ENCODE assay signal across 19 mouse cellular contexts in the genomic region with DNA sequence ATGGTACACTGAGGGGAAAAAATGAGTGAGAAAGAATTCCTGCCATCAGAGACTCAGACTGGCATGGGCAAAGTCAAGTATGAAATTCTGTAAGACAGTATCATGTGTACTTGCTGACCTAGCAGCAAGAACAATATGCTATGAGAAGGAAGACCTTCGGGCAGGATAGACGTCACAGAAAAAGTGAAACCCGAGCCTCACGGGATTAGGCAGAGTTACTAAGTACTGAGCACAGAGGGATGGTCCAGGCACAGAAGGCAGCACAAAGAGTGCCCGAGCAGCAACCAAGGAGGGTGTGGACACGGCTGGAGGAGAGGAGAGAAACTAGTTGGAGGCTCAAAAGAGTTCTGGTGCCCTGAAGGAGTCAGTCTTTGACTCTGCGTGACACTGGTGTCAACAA. TPM values are rescaled to one million over a fixed set of nuclear protein-coding genes. Genes with fewer than 3 reads are reported as not detected.
DNase-seq lines count a peak whose midpoint lies in the region; ATAC-seq and TF ChIP-seq lines count a peak whose summit lies in the region.
"Had no signal": no experiment of that assay in that cellular context is flagged by ENCODE, and none has a peak within 500 bp of the region (broad histone marks: within the 10 kb centered on the region; RNA-seq: fewer than 3 reads in every experiment).

No protein-coding gene starts in this region.

- no peak for TF ChIP-seq CTCF in heart, adult 2 months (IDR thresholded peaks at IDR 0.05)
- TF ChIP-seq CTCF in kidney, postnatal 0 days (IDR thresholded peaks at IDR 0.05; ENCODE audit: low read depth), result no peak

- H3K4me1 ChIP-seq in heart, adult 2 months (ENCODE audit: control insufficient read depth, insufficient read depth, low read length), result peaks cover 6% of the 10 kb centered on the region
- no peaks in the 10 kb centered on the region for H3K4me1 ChIP-seq in kidney, postnatal 0 days (replicated peaks; ENCODE audit: insufficient read depth, low read length)
- H3K4me1 ChIP-seq in neural tube, embryonic 15.5 days, result no peaks in the 10 kb centered on the region
- H3K4me1 ChIP-seq: hindbrain, embryonic 12.5 days; midbrain, embryonic 13.5 days; stomach, embryonic 15.5 days had no signal

- no peak for ATAC-seq in kidney, postnatal 0 days (replicated peaks; ENCODE audit: low FRiP score, low read depth)
- no peak for ATAC-seq in neural tube, embryonic 15.5 days (ENCODE audit: low FRiP score)
- ATAC-seq: inflammation-experienced regulatory T-cells, adult 6 months; midbrain, embryonic 13.5 days had no signal

- peak overlapping the region; percentile 8; the same call in 1 of the 2 replicates for H3K9ac ChIP-seq in heart, adult 2 months (ENCODE audit: low read depth, low read length)
- H3K9ac ChIP-seq in kidney, postnatal 0 days (ENCODE audit: low read depth, low read length), result no peak overlapping the region
- no peak overlapping the region for H3K9ac ChIP-seq in neural tube, embryonic 15.5 days (replicated peaks)
- H3K9ac ChIP-seq: hindbrain, embryonic 12.5 days; lung, embryonic 14.5 days; midbrain, embryonic 13.5 days; stomach, embryonic 15.5 days had no signal

- intact Hi-C loops in heart, adult 2 months (cut with DNase I), result no loop called here
- intact Hi-C loops in heart, postnatal 25 days (cut with DNase I), result no loop called here
- intact Hi-C loops in gastrocnemius, postnatal 14 days (cut with DNase I; ENCODE audit: low total_unique reads), result no loop called here

- no peak overlapping the region for H3K4me2 ChIP-seq in kidney, postnatal 0 days (ENCODE audit: low read length)
- no peak overlapping the region for H3K4me2 ChIP-seq in neural tube, embryonic 15.5 days
- H3K4me2 ChIP-seq: hindbrain, embryonic 12.5 days; liver, embryonic 11.5 days; lung, embryonic 14.5 days; midbrain, embryonic 13.5 days; stomach, embryonic 15.5 days had no signal

- no peak for DNase-seq in heart, adult 2 months
- DNase-seq in heart, postnatal 25 days (ENCODE audit: low spot score), result no peak
- peak; percentile 19 for DNase-seq in kidney, postnatal 0 days (ENCODE audit: low spot score)
- no peak for DNase-seq in kidney, adult 11 months
- DNase-seq in gastrocnemius, postnatal 14 days, result peak; percentile 30
- DNase-seq in retina, postnatal 1 day, result peak; percentile 7
- DNase-seq in frontal cortex, postnatal 25 days (ENCODE audit: low spot score in 2 of 2), result no peak
- DNase-seq: adrenal gland, postnatal 14 days; B cell, adult 2 months; cerebellum, adult 11-12 months; cerebellum, postnatal 25 days; lung, embryonic 14.5 days; thymus, adult 2 months had no signal

- no peaks in the 10 kb centered on the region for H3K9me3 ChIP-seq in kidney, postnatal 0 days (replicated peaks; ENCODE audit: low read length)
- H3K9me3 ChIP-seq in neural tube, embryonic 15.5 days (replicated peaks), result no peaks in the 10 kb centered on the region
- H3K9me3 ChIP-seq: hindbrain, embryonic 12.5 days; midbrain, embryonic 13.5 days; stomach, embryonic 15.5 days had no signal

- peaks cover 12% of the 10 kb centered on the region for H3K36me3 ChIP-seq in heart, adult 2 months (ENCODE audit: control insufficient read depth, insufficient read depth, low read length)
- H3K36me3 ChIP-seq in kidney, postnatal 0 days (ENCODE audit: insufficient read depth, low read length), result no peaks in the 10 kb centered on the region
- H3K36me3 ChIP-seq in neural tube, embryonic 15.5 days, result no peaks in the 10 kb centered on the region; the same call in 1 of the 2 replicates
- H3K36me3 ChIP-seq: hindbrain, embryonic 12.5 days; midbrain, embryonic 13.5 days; stomach, embryonic 15.5 days had no signal

- no peak for TF ChIP-seq POLR2A in heart, adult 2 months (IDR thresholded peaks at IDR 0.05; ENCODE audit: insufficient read depth, low read depth, low read length)

- H3K79me2 ChIP-seq in heart, adult 2 months (replicated peaks; ENCODE audit: control insufficient read depth, insufficient read depth, low read length), result peaks cover 3% of the 10 kb centered on the region

- no peaks in the 10 kb centered on the region for H3K27me3 ChIP-seq in heart, adult 2 months (ENCODE audit: control insufficient read depth, insufficient read depth, low read length)
- no peaks in the 10 kb centered on the region for H3K27me3 ChIP-seq in kidney, postnatal 0 days (ENCODE audit: insufficient read depth, low read length)
- H3K27me3 ChIP-seq in neural tube, embryonic 15.5 days (replicated peaks), result no peaks in the 10 kb centered on the region
- H3K27me3 ChIP-seq: hindbrain, embryonic 12.5 days; midbrain, embryonic 13.5 days; stomach, embryonic 15.5 days had no signal

- H3K27ac ChIP-seq in heart, adult 2 months, result peak overlapping the region; percentile 83
- no peak overlapping the region for H3K27ac ChIP-seq in kidney, postnatal 0 days
- H3K27ac ChIP-seq in neural tube, embryonic 15.5 days (replicated peaks), result no peak overlapping the region
- H3K27ac ChIP-seq: hindbrain, embryonic 12.5 days; midbrain, embryonic 13.5 days; stomach, embryonic 15.5 days had no signal

- no peak overlapping the region for H3K4me3 ChIP-seq in heart, adult 2 months
- no peak overlapping the region for H3K4me3 ChIP-seq in kidney, postnatal 0 days (replicated peaks; ENCODE audit: low read depth, low read length)
- H3K4me3 ChIP-seq in neural tube, embryonic 15.5 days (replicated peaks), result no peak overlapping the region
- H3K4me3 ChIP-seq: hindbrain, embryonic 12.5 days; midbrain, embryonic 13.5 days; stomach, embryonic 15.5 days had no signal

- no peak for TF ChIP-seq EP300 in heart, adult 2 months (IDR thresholded peaks at IDR 0.05; ENCODE audit: insufficient read depth, low read depth, low read length)

- WGBS in heart, adult 2 months, result 38% methylated on average over 7 of the region's 7 CpGs
- WGBS in kidney, postnatal 0 days, result 34% methylated on average over 7 of the region's 7 CpGs
- WGBS in neural tube, embryonic 15.5 days, result 58% methylated on average over 7 of the region's 7 CpGs

RNA-seq across cellular contexts. Expression of gene Ppp1r12b, which starts 23.3 kb away (rescaled TPM):
- 100 to 1,000 TPM; 150 to 161 TPM for total RNA-seq in heart, adult 2 months (2021)
- 55.4 and 84.2 TPM in 2 replicates for polyA plus RNA-seq in heart, adult 2 months (2012; rRNA removed)
- 100 to 1,000 TPM; 147 to 165 TPM for total RNA-seq in heart, postnatal 25 days (2021)
- polyA plus RNA-seq in kidney, postnatal 0 days (2015; fragmentation: Nextera tagmentation; extraction: Ambion mirVana), result 3.2 and 3.4 TPM in 2 replicates
- total RNA-seq in gastrocnemius, postnatal 14 days (2021), result 100 to 1,000 TPM; 183 to 217 TPM
- 13.3 and 16.3 TPM in 2 replicates for polyA plus RNA-seq in neural tube, embryonic 15.5 days (2015; fragmentation: Nextera tagmentation; extraction: Ambion mirVana)

RNA-seq across cellular contexts. Expression of gene Ube2t, which starts 29.9 kb away (rescaled TPM):
- total RNA-seq in heart, adult 2 months (2021), result 1 to 10 TPM; 5.9 TPM
- polyA plus RNA-seq in heart, adult 2 months (2012; rRNA removed), result 3.0 and 3.2 TPM in 2 replicates
- total RNA-seq in heart, postnatal 25 days (2021), result 1 to 10 TPM; 4.4 to 7.6 TPM
- 24.7 and 27.1 TPM in 2 replicates for polyA plus RNA-seq in kidney, postnatal 0 days (2015; fragmentation: Nextera tagmentation; extraction: Ambion mirVana)
- 10 to 100 TPM in 1 of 2 experiments, 1 to 10 TPM in 1; 5.8 to 11.5 TPM for total RNA-seq in gastrocnemius, postnatal 14 days (2021)
- polyA plus RNA-seq in neural tube, embryonic 15.5 days (2015; fragmentation: Nextera tagmentation; extraction: Ambion mirVana), result 11.4 and 15.6 TPM in 2 replicates

Comparison
In these comparisons a context has a peak if more than half of its experiments do, and no peak if none do; other contexts are left out.
1. DNase-seq: peak in kidney, postnatal 0 days (single experiment), gastrocnemius, postnatal 14 days (single experiment) and retina, postnatal 1 day (single experiment); none in heart, adult 2 months (0 of 2), heart, postnatal 25 days (single experiment), kidney, adult 11 months (single experiment) and frontal cortex, postnatal 25 days (0 of 2).